Mouse (Mus musculus): Measurements from ENCODE around the gene Repin1. TPM values are rescaled to one million over a fixed set of nuclear protein-coding genes. Genes with fewer than 3 reads are reported as not detected.
A peak's percentile ranks its signal among the peaks of the same experiment; 100 is the strongest.

Gene Repin1
- polyA plus RNA-seq, 1 experiment from 2014 or later: 48.8 TPM

GRCm38 (mm10) chr6:48573280-48573679 lies 20.4 kb upstream of the Repin1 start:
- no peak overlapping the region for H3K4me2 ChIP-seq (ENCODE audit: low read length)
- no peak for ATAC-seq
- WGBS: 76% methylated on average over 10 of the region's 10 CpGs

GRCm38 (mm10) chr6:48573981-48574380 lies 19.7 kb upstream of the Repin1 start:
- whole genome bisulfite sequencing: 86% methylated on average over 3 of the region's 3 CpGs
- H3K4me3 ChIP-seq (ENCODE audit: low read depth, low read length): no peak overlapping the region
- no peaks in the 10 kb centered on the region for H3K27me3 ChIP-seq (ENCODE audit: control insufficient read depth, insufficient read depth, low read depth, low read length)
- no peaks in the 10 kb centered on the region for H3K9me3 ChIP-seq (replicated peaks; ENCODE audit: control insufficient read depth, low read length, poor library complexity, severe bottlenecking)
- no peak for ATAC-seq
- no peak overlapping the region for H3K9ac ChIP-seq (ENCODE audit: low read depth, low read length)
- H3K36me3 ChIP-seq (ENCODE audit: control insufficient read depth, insufficient read depth, low read length): 0 out of 2 replicates have a peak, but pooled peaks cover 2% of the 10 kb centered on the region
- no peak overlapping the region for H3K27ac ChIP-seq (ENCODE audit: low read length)
- H3K4me2 ChIP-seq (ENCODE audit: low read length): no peak overlapping the region
- H3K4me1 ChIP-seq (ENCODE audit: control insufficient read depth, insufficient read depth, low read length): no peaks in the 10 kb centered on the region

More at GRCm38 (mm10) chr6:48573280-48573679, 20.4 kb upstream of the Repin1 start:
- H3K9me3 ChIP-seq (replicated peaks; ENCODE audit: control insufficient read depth, low read length, poor library complexity, severe bottlenecking): no peaks in the 10 kb centered on the region
- 0 out of 2 replicates have a peak, but pooled peaks cover 5% of the 10 kb centered on the region for H3K36me3 ChIP-seq (ENCODE audit: control insufficient read depth, insufficient read depth, low read length)
- H3K27me3 ChIP-seq (ENCODE audit: control insufficient read depth, insufficient read depth, low read depth, low read length): no peaks in the 10 kb centered on the region
- no peak overlapping the region for H3K9ac ChIP-seq (ENCODE audit: low read depth, low read length)
- no peak overlapping the region for H3K27ac ChIP-seq (ENCODE audit: low read length)
- no peak overlapping the region for H3K4me3 ChIP-seq (ENCODE audit: low read depth, low read length)
- no peaks in the 10 kb centered on the region for H3K4me1 ChIP-seq (ENCODE audit: control insufficient read depth, insufficient read depth, low read length)

GRCm38 (mm10) chr6:48578736-48579135 lies 14.9 kb upstream of the Repin1 start:
- H3K9me3 ChIP-seq (replicated peaks; ENCODE audit: control insufficient read depth, low read length, poor library complexity, severe bottlenecking): no peaks in the 10 kb centered on the region
- H3K4me1 ChIP-seq (ENCODE audit: control insufficient read depth, insufficient read depth, low read length): no peaks in the 10 kb centered on the region
- no peak overlapping the region for H3K4me2 ChIP-seq (ENCODE audit: low read length)
- 72% methylated on average over 5 of the region's 5 CpGs for WGBS
- H3K9ac ChIP-seq (ENCODE audit: low read depth, low read length): no peak overlapping the region
- H3K27me3 ChIP-seq (ENCODE audit: control insufficient read depth, insufficient read depth, low read depth, low read length): no peaks in the 10 kb centered on the region
- no peaks in the 10 kb centered on the region for H3K36me3 ChIP-seq (ENCODE audit: control insufficient read depth, insufficient read depth, low read length)
- no peak overlapping the region for H3K27ac ChIP-seq (ENCODE audit: low read length)
- H3K4me3 ChIP-seq (ENCODE audit: low read depth, low read length): no peak overlapping the region
- ATAC-seq: no peak

GRCm38 (mm10) chr6:48579215-48579648 lies 14.5 kb upstream of the Repin1 start:
- no peak for ATAC-seq
- Histone ChIP-seq H3K36me3 (ENCODE audit: control insufficient read depth, insufficient read depth, low read length) (no peaks in the 10 kb centered on the region), H3K4me2 (ENCODE audit: low read length) (no peak overlapping the region), H3K4me1 (ENCODE audit: control insufficient read depth, insufficient read depth, low read length) (no peaks in the 10 kb centered on the region), H3K27me3 (ENCODE audit: control insufficient read depth, insufficient read depth, low read depth, low read length) (no peaks in the 10 kb centered on the region), H3K9me3 (replicated peaks; ENCODE audit: control insufficient read depth, low read length, poor library complexity, severe bottlenecking) (no peaks in the 10 kb centered on the region), H3K9ac (ENCODE audit: low read depth, low read length) (no peak overlapping the region), H3K27ac (ENCODE audit: low read length) (no peak overlapping the region), H3K4me3 (ENCODE audit: low read depth, low read length) (no peak overlapping the region)
- 45% methylated on average over 5 of the region's 5 CpGs for WGBS

GRCm38 (mm10) chr6:48581257-48581656 lies 12.4 kb upstream of the Repin1 start:
- 8% methylated on average over 3 of the region's 3 CpGs for WGBS
- Histone ChIP-seq H3K27me3 (ENCODE audit: control insufficient read depth, insufficient read depth, low read depth, low read length) (no peaks in the 10 kb centered on the region), H3K36me3 (ENCODE audit: control insufficient read depth, insufficient read depth, low read length) (no peaks in the 10 kb centered on the region), H3K4me1 (ENCODE audit: control insufficient read depth, insufficient read depth, low read length) (no peaks in the 10 kb centered on the region), H3K9me3 (replicated peaks; ENCODE audit: control insufficient read depth, low read length, poor library complexity, severe bottlenecking) (no peaks in the 10 kb centered on the region), H3K4me3 (ENCODE audit: low read depth, low read length) (no peak overlapping the region), H3K27ac (ENCODE audit: low read length) (no peak overlapping the region), H3K4me2 (ENCODE audit: low read length) (no peak overlapping the region), H3K9ac (ENCODE audit: low read depth, low read length) (no peak overlapping the region)
- no peak for ATAC-seq

GRCm38 (mm10) chr6:48582037-48582436 lies 11.6 kb upstream of the Repin1 start:
- WGBS: 70% methylated on average over 3 of the region's 3 CpGs
- no peaks in the 10 kb centered on the region for H3K27me3 ChIP-seq (ENCODE audit: control insufficient read depth, insufficient read depth, low read depth, low read length)
- no peak overlapping the region for H3K4me3 ChIP-seq (ENCODE audit: low read depth, low read length)
- no peaks in the 10 kb centered on the region for H3K9me3 ChIP-seq (replicated peaks; ENCODE audit: control insufficient read depth, low read length, poor library complexity, severe bottlenecking)
- no peak overlapping the region for H3K9ac ChIP-seq (ENCODE audit: low read depth, low read length)
- no peaks in the 10 kb centered on the region for H3K36me3 ChIP-seq (ENCODE audit: control insufficient read depth, insufficient read depth, low read length)
- H3K4me2 ChIP-seq (ENCODE audit: low read length): no peak overlapping the region
- no peaks in the 10 kb centered on the region for H3K4me1 ChIP-seq (ENCODE audit: control insufficient read depth, insufficient read depth, low read length)
- H3K27ac ChIP-seq (ENCODE audit: low read length): no peak overlapping the region
- ATAC-seq: peak; percentile 32; the same call in 1 of the 2 replicates

- 72% methylated on average over 6 of the region's 6 CpGs for WGBS
- Histone ChIP-seq H3K4me2 (ENCODE audit: low read length) (no peak within 1 kb of the TSS), H3K4me3 (ENCODE audit: low read depth, low read length) (no peak within 1 kb of the TSS), H3K27ac (ENCODE audit: low read length) (no peak within 1 kb of the TSS), H3K9ac (ENCODE audit: low read depth, low read length) (no peak within 1 kb of the TSS), H3K4me1 (ENCODE audit: control insufficient read depth, insufficient read depth, low read length) (peaks cover 5% of the 10 kb centered on the region), H3K9me3 (replicated peaks; ENCODE audit: control insufficient read depth, low read length, poor library complexity, severe bottlenecking) (no peaks in the 10 kb centered on the region), H3K36me3 (ENCODE audit: control insufficient read depth, insufficient read depth, low read length) (no peaks in the 10 kb centered on the region), H3K27me3 (ENCODE audit: control insufficient read depth, insufficient read depth, low read depth, low read length) (no peaks in the 10 kb centered on the region)
- ATAC-seq: no peak
Observed at GRCm38 (mm10) chr6:48589194-48589750, 4.4 kb upstream of the Repin1 start, which contains the start of gene Gm45021. TSS of gene Gm45021 (plus strand) at chr6:48589610.

- peaks cover 7% of the 10 kb centered on the region for H3K36me3 ChIP-seq (ENCODE audit: control insufficient read depth, insufficient read depth, low read length)
- 95% methylated on average over 3 of the region's 3 CpGs for WGBS
- H3K4me3 ChIP-seq (ENCODE audit: low read depth, low read length): no peak overlapping the region
- H3K9me3 ChIP-seq (replicated peaks; ENCODE audit: control insufficient read depth, low read length, poor library complexity, severe bottlenecking): 0 out of 2 replicates have a peak, but pooled peaks cover 4% of the 10 kb centered on the region
- H3K4me2 ChIP-seq (ENCODE audit: low read length): no peak overlapping the region
- H3K4me1 ChIP-seq (ENCODE audit: control insufficient read depth, insufficient read depth, low read length): peaks cover 16% of the 10 kb centered on the region
- H3K27ac ChIP-seq (ENCODE audit: low read length): no peak overlapping the region
- ATAC-seq: no peak
- H3K9ac ChIP-seq (ENCODE audit: low read depth, low read length): no peak overlapping the region
- no peaks in the 10 kb centered on the region for H3K27me3 ChIP-seq (ENCODE audit: control insufficient read depth, insufficient read depth, low read depth, low read length)
Observed at GRCm38 (mm10) chr6:48591221-48591845, 2.4 kb upstream of the Repin1 start.

GRCm38 (mm10) chr6:48591871-48592270 lies 1.8 kb upstream of the Repin1 start:
- H3K9me3 ChIP-seq (replicated peaks; ENCODE audit: control insufficient read depth, low read length, poor library complexity, severe bottlenecking): peaks cover 10% of the 10 kb centered on the region; the same call in 1 of the 2 replicates
- H3K9ac ChIP-seq (ENCODE audit: low read depth, low read length): no peak overlapping the region
- H3K4me3 ChIP-seq (ENCODE audit: low read depth, low read length): no peak overlapping the region
- H3K27me3 ChIP-seq (ENCODE audit: control insufficient read depth, insufficient read depth, low read depth, low read length): no peaks in the 10 kb centered on the region
- ATAC-seq: no peak
- no peak overlapping the region for H3K27ac ChIP-seq (ENCODE audit: low read length)
- peaks cover 13% of the 10 kb centered on the region for H3K36me3 ChIP-seq (ENCODE audit: control insufficient read depth, insufficient read depth, low read length)
- 89% methylated on average over 6 of the region's 6 CpGs for WGBS
- peaks cover 16% of the 10 kb centered on the region for H3K4me1 ChIP-seq (ENCODE audit: control insufficient read depth, insufficient read depth, low read length)
- H3K4me2 ChIP-seq (ENCODE audit: low read length): no peak overlapping the region
